Mouse (Mus musculus): Measurements from ENCODE around the gene Cers2. TPM values are rescaled to one million over a fixed set of nuclear protein-coding genes. Genes with fewer than 3 reads are reported as not detected.

The Cers2 gene
- polyA plus RNA-seq, 1 experiment from 2014 or later = 119 TPM

Other genes starting within 250 kb of the Cers2 start
- gene Pip5k1a, start 207.9 kb upstream of the Cers2 start, polyA plus RNA-seq (2016; fragmentation: Nextera tagmentation; extraction: Ambion mirVana) = 19.0 and 19.5 TPM in 2 replicates
- gene Vps72, start 203.8 kb upstream of the Cers2 start, polyA plus RNA-seq (2016; fragmentation: Nextera tagmentation; extraction: Ambion mirVana) = 275 and 276 TPM in 2 replicates
- 0.77 and 1.00 TPM in 2 replicates for gene Tmod4, start 190.3 kb upstream of the Cers2 start, polyA plus RNA-seq (2016; fragmentation: Nextera tagmentation; extraction: Ambion mirVana)
- gene Scnm1, start 180.8 kb upstream of the Cers2 start, polyA plus RNA-seq (2016; fragmentation: Nextera tagmentation; extraction: Ambion mirVana) = 75.8 and 80.7 TPM in 2 replicates
- 12.6 and 13.3 TPM in 2 replicates for gene Lysmd1, start 180.7 kb upstream of the Cers2 start, polyA plus RNA-seq (2016; fragmentation: Nextera tagmentation; extraction: Ambion mirVana)
- 1.4 and 1.5 TPM in 2 replicates for gene Tnfaip8l2, start 172.4 kb upstream of the Cers2 start, polyA plus RNA-seq (2016; fragmentation: Nextera tagmentation; extraction: Ambion mirVana)
- gene Sema6c, start 154.3 kb upstream of the Cers2 start, polyA plus RNA-seq (2016; fragmentation: Nextera tagmentation; extraction: Ambion mirVana) = 3.9 and 4.2 TPM in 2 replicates
- gene Gabpb2, start 96.9 kb upstream of the Cers2 start, polyA plus RNA-seq (2016; fragmentation: Nextera tagmentation; extraction: Ambion mirVana) = 13.5 and 13.7 TPM in 2 replicates
- 95.5 and 104 TPM in 2 replicates for gene Cdc42se1, start 86.1 kb upstream of the Cers2 start, polyA plus RNA-seq (2016; fragmentation: Nextera tagmentation; extraction: Ambion mirVana)
- gene Mllt11, start 82.6 kb upstream of the Cers2 start, polyA plus RNA-seq (2016; fragmentation: Nextera tagmentation; extraction: Ambion mirVana) = 19.6 and 22.4 TPM in 2 replicates
- gene Gm128, start 73.2 kb upstream of the Cers2 start, polyA plus RNA-seq (2016; fragmentation: Nextera tagmentation; extraction: Ambion mirVana) = 0.23 and 0.30 TPM in 2 replicates
- gene Bnipl, start 63.6 kb upstream of the Cers2 start, polyA plus RNA-seq (2016; fragmentation: Nextera tagmentation; extraction: Ambion mirVana) = 0.38 and 0.42 TPM in 2 replicates
- 27.2 and 27.9 TPM in 2 replicates for gene Mindy1, start 33.4 kb upstream of the Cers2 start, polyA plus RNA-seq (2016; fragmentation: Nextera tagmentation; extraction: Ambion mirVana)
- 26.2 and 26.9 TPM in 2 replicates for gene Prune1, start 32.7 kb upstream of the Cers2 start, polyA plus RNA-seq (2016; fragmentation: Nextera tagmentation; extraction: Ambion mirVana)
- 1.8 and 1.9 TPM in 2 replicates for gene Anxa9, start 7.6 kb upstream of the Cers2 start, polyA plus RNA-seq (2016; fragmentation: Nextera tagmentation; extraction: Ambion mirVana)
- gene Setdb1, start 42.4 kb downstream of the Cers2 start, polyA plus RNA-seq (2016; fragmentation: Nextera tagmentation; extraction: Ambion mirVana) = 59.1 and 64.2 TPM in 2 replicates
- not detected in 2 replicates for gene 4930558C23Rik, start 88.0 kb downstream of the Cers2 start, polyA plus RNA-seq (2016; fragmentation: Nextera tagmentation; extraction: Ambion mirVana)
- gene Arnt, start 119.6 kb downstream of the Cers2 start, polyA plus RNA-seq (2016; fragmentation: Nextera tagmentation; extraction: Ambion mirVana) = 29.7 and 33.3 TPM in 2 replicates
- gene Ctsk, start 184.5 kb downstream of the Cers2 start, polyA plus RNA-seq (2016; fragmentation: Nextera tagmentation; extraction: Ambion mirVana) = 1.4 and 1.5 TPM in 2 replicates
- gene Ctss, start 212.0 kb downstream of the Cers2 start, polyA plus RNA-seq (2016; fragmentation: Nextera tagmentation; extraction: Ambion mirVana) = 2.5 and 3.9 TPM in 2 replicates
- gene Hormad1, start 244.9 kb downstream of the Cers2 start, polyA plus RNA-seq (2016; fragmentation: Nextera tagmentation; extraction: Ambion mirVana) = not detected in 2 replicates